Mouse (Mus musculus) limb, embryonic 12.5 days (tissue): Measurements from ENCODE around the gene Cnr1. TPM values are rescaled to one million over a fixed set of nuclear protein-coding genes. Genes with fewer than 3 reads are reported as not detected.

Source experiments
- ATAC-seq: fragments of 200-750 bp; cut with Nextera tagmentation; 2 replicates; pipeline ENCODE4 v1.8.0; 2017; ENCODE audit warnings: low read depth, moderate TSS enrichment; ENCODE audit not compliant: insufficient number of reproducible peaks, insufficient read depth, low FRiP score, low TSS enrichment
- H3K27ac ChIP-seq: fragments of 300-500 bp; sonication (generic); 2 replicates; pipeline ENCODE4 v1.5.1; 2016; ENCODE audit warnings: mild to moderate bottlenecking, moderate library complexity
- H3K27me3 ChIP-seq: fragments of 300-500 bp; sonication (generic); 2 replicates; pipeline ENCODE4 v1.6.1; 2016; ENCODE audit warnings: mild to moderate bottlenecking, moderate library complexity
- H3K36me3 ChIP-seq: fragments of 300-500 bp; sonication (generic); 2 replicates; pipeline ENCODE4 v1.6.1; 2016; ENCODE audit warnings: mild to moderate bottlenecking, moderate library complexity
- H3K4me1 ChIP-seq: fragments of 300-500 bp; sonication (generic); replicated peaks from 2 replicates; pipeline ENCODE4 v1.6.1; 2016
- H3K4me2 ChIP-seq: fragments of 300-500 bp; sonication (generic); 2 replicates; pipeline ENCODE4 v1.6.1; 2016; ENCODE audit warnings: mild to moderate bottlenecking, moderate library complexity
- H3K4me3 ChIP-seq: fragments of 300-500 bp; sonication (generic); replicated peaks from 2 replicates; pipeline ENCODE4 v1.5.1; 2016; ENCODE audit warnings: mild to moderate bottlenecking
- H3K9ac ChIP-seq: fragments of 300-500 bp; sonication (generic); replicated peaks from 2 replicates; pipeline ENCODE4 v1.6.1; 2016; ENCODE audit warnings: mild to moderate bottlenecking, moderate library complexity
- H3K9me3 ChIP-seq: fragments of 300-500 bp; sonication (generic); 2 replicates; pipeline ENCODE4 v1.6.1; 2016; ENCODE audit warnings: mild to moderate bottlenecking, moderate library complexity
- WGBS: fragments of 180-500 bp; shearing (Covaris S2); methylation state at CpG from one replicate; pipeline ENCODE4 v1.1.7; 2016; 5-methylcytosine and 5-hydroxymethylcytosine counted together
- polyA plus RNA-seq: library from polyadenylated mRNA; unstranded; fragments of >200 nt; fragmentation: Nextera tagmentation; extraction: Ambion mirVana; gene quantifications from 2 replicates; pipeline ENCODE4 v1.2.1, GENCODE M21; 2016

The Cnr1 gene
- polyA plus RNA-seq, 1 experiment from 2014 or later: 6.2 TPM

DNA sequence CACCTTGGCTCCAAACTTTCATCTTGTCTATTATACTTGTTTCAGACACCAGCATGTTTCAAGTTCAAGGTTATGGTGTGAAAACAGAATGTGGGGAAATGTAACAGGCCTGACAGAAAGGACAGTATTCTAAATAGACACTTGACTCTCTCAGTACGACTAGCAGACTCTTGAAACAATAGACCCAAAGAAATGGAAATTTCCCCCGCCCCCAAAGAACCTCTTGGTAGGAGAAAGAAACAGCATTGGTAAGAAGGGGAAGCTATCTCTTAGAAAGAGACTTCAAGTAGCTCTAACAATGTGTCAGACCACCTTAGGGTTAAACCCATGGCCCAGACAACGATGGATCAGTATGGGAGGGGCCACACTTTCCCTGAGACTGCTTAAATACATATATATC, 15.6 kb upstream of the Cnr1 start:
- 66% methylated on average over 3 of the region's 3 CpGs for WGBS
- Histone ChIP-seq H3K4me2 (no peak overlapping the region), H3K4me3 (no peak overlapping the region), H3K9me3 (no peaks in the 10 kb centered on the region), H3K27me3 (no peaks in the 10 kb centered on the region), H3K4me1 (no peaks in the 10 kb centered on the region), H3K27ac (no peak overlapping the region), H3K9ac (no peak overlapping the region), H3K36me3 (no peaks in the 10 kb centered on the region)
- ATAC-seq: no peak

DNA sequence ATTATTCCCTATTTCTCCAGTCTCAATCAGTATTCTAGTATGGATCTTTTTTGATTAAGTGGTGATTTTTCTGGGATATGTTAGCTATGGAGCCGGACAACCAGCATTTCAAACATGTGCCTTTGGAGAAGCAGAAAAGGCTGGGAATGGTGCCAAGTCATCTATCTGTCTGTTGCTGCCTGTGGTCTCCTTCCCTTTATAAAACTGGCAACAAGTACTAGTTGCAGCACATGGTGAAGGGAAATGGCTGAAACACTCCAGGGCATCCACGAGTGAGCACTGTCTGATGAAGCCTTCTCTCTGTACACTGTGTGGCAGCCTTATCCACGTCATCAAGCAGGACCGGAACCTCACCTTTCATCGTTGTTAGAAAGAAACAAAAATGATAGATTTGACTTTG, 8.7 kb upstream of the Cnr1 start:
- Histone ChIP-seq H3K27ac (no peak overlapping the region), H3K4me1 (no peaks in the 10 kb centered on the region), H3K27me3 (0 out of 2 replicates have a peak, but pooled peaks cover 3% of the 10 kb centered on the region), H3K4me2 (no peak overlapping the region), H3K36me3 (no peaks in the 10 kb centered on the region), H3K9ac (no peak overlapping the region), H3K4me3 (no peak overlapping the region), H3K9me3 (no peaks in the 10 kb centered on the region)
- no peak for ATAC-seq
- 81% methylated on average over 5 of the region's 5 CpGs for WGBS

GRCm38 (mm10) chr4:33920807-33921206, 3.6 kb upstream of the Cnr1 start:
- H3K36me3 ChIP-seq: no peaks in the 10 kb centered on the region
- peaks cover 21% of the 10 kb centered on the region for H3K27me3 ChIP-seq
- H3K4me2 ChIP-seq: no peak overlapping the region
- WGBS: 43% methylated on average over 5 of the region's 5 CpGs
- no peak overlapping the region for H3K27ac ChIP-seq
- H3K4me1 ChIP-seq: 0 out of 2 replicates have a peak, but pooled peaks cover 10% of the 10 kb centered on the region
- H3K9ac ChIP-seq: no peak overlapping the region
- no peak overlapping the region for H3K4me3 ChIP-seq
- H3K9me3 ChIP-seq: no peaks in the 10 kb centered on the region
- no peak for ATAC-seq

DNA sequence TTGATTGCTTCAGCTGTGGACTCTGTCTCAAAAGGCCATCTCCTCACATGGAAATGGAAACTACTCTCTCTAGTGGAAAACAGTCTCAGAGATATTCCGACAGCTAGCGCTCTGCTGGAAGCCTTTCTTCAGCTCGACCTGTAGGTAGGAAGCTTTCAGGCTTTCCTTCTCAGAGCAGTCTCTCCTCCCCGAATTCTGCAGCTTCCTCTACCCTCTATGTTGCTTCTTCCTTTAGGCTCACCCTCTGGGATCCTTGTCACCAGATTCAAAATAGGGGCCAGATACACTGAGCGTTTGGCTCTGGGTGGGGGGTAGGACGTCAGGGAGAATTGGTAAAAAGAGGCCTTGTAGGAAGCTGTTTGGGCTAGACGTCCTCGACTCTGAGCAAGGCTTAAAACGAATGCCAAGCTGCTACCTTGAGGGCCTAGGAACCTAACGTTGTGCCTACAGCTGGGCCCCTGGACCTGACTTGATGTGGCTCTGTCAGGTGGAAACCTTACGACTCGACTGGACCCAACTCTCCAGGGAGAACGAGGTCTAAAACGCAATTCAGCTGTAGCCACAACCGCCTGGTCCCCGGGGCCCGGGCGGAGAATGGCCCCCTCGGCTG, 1.1 kb upstream of the Cnr1 start:
- peak overlapping the region; percentile 66 for H3K4me3 ChIP-seq
- H3K9me3 ChIP-seq: no peaks in the 10 kb centered on the region
- 1% methylated on average over 19 of the region's 19 CpGs for WGBS
- peak overlapping the region; percentile 87; the same call in 1 of the 2 replicates for H3K27ac ChIP-seq
- ATAC-seq: peak; percentile 3; the same call in 1 of the 2 replicates
- H3K4me1 ChIP-seq: 0 out of 2 replicates have a peak, but pooled peaks cover 10% of the 10 kb centered on the region
- H3K4me2 ChIP-seq: peak overlapping the region; percentile 93
- H3K9ac ChIP-seq: peak overlapping the region; percentile 84
- peaks cover 21% of the 10 kb centered on the region for H3K27me3 ChIP-seq
- no peaks in the 10 kb centered on the region for H3K36me3 ChIP-seq

GRCm38 (mm10) chr4:33923761-33924233, 596 bp upstream of the Cnr1 start:
- Histone ChIP-seq H3K27ac (peak overlapping the region; percentile 87), H3K36me3 (no peaks in the 10 kb centered on the region), H3K27me3 (peaks cover 21% of the 10 kb centered on the region), H3K9ac (peak overlapping the region; percentile 84), H3K9me3 (no peaks in the 10 kb centered on the region), H3K4me3 (peak overlapping the region; percentile 66), H3K4me1 (0 out of 2 replicates have a peak, but pooled peaks cover 10% of the 10 kb centered on the region), H3K4me2 (peak overlapping the region; percentile 93)
- ATAC-seq: peak; percentile 45; the same call in 1 of the 2 replicates
- under 1% methylated on average over 54 of the region's 55 CpGs for WGBS

DNA sequence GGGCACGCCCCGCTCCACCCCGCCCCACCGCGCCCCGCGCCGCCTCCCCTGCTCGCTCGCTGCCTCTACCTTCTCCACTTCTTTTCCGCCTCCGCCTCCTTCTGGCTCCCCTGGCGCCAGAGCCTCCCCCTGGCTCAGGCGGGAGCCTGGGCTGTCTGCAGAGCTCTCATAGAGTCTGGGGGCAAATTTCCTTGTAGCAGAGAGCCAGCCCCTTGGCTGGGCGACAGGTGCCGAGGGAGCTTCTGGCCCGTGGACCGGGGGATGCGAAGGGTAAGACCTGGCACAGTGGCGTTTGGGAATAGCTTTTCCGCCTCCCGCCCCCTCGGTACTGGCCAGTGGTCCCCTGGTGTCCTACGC, 474 bp downstream of the Cnr1 start:
- no peaks in the 10 kb centered on the region for H3K9me3 ChIP-seq
- 0% methylated on average over 24 of the region's 24 CpGs for WGBS
- H3K9ac ChIP-seq: peak overlapping the region; percentile 84
- peaks cover 21% of the 10 kb centered on the region for H3K27me3 ChIP-seq
- peak overlapping the region; percentile 93 for H3K4me2 ChIP-seq
- peak; percentile 71 for ATAC-seq
- H3K27ac ChIP-seq: peak overlapping the region; percentile 87
- peak overlapping the region; percentile 66 for H3K4me3 ChIP-seq
- 0 out of 2 replicates have a peak, but pooled peaks cover 10% of the 10 kb centered on the region for H3K4me1 ChIP-seq
- no peaks in the 10 kb centered on the region for H3K36me3 ChIP-seq

DNA sequence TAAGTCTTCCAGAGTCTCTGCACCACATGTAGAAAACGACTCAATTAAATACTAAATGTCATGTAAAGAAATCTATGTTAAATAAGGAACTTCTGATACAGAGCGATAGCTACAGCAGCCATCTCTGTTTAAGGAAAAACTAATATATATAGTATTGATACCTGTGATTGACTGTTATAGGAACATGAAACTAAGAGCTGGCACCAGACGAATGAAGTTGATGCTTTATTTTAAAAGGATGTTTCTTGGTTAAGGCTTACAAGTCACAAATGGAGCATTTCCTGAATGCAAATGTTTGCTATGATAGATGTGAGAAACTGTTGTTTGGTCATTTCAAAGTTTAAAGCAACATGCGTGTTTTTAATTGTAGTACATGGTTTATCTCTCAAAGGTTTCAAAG, 1.1 kb downstream of the Cnr1 start:
- Histone ChIP-seq H3K9ac (peak overlapping the region; percentile 84; the same call in 1 of the 2 replicates), H3K4me2 (peak overlapping the region; percentile 93), H3K9me3 (no peaks in the 10 kb centered on the region), H3K4me1 (0 out of 2 replicates have a peak, but pooled peaks cover 10% of the 10 kb centered on the region), H3K27ac (no peak overlapping the region), H3K27me3 (peaks cover 18% of the 10 kb centered on the region), H3K4me3 (peak overlapping the region; percentile 66), H3K36me3 (no peaks in the 10 kb centered on the region)
- ATAC-seq: no peak
- 42% methylated on average over 4 of the region's 4 CpGs for WGBS

GRCm38 (mm10) chr4:33926010-33926409, 1.6 kb downstream of the Cnr1 start:
- no peaks in the 10 kb centered on the region for H3K36me3 ChIP-seq
- no peak overlapping the region for H3K9ac ChIP-seq
- no peak for ATAC-seq
- 0 out of 2 replicates have a peak overlapping the region, but pooled peaks have one; percentile 19 for H3K4me3 ChIP-seq
- H3K27me3 ChIP-seq: peaks cover 18% of the 10 kb centered on the region
- peak overlapping the region; percentile 24 for H3K4me2 ChIP-seq
- 0 out of 2 replicates have a peak, but pooled peaks cover 10% of the 10 kb centered on the region for H3K4me1 ChIP-seq
- no peaks in the 10 kb centered on the region for H3K9me3 ChIP-seq
- 51% methylated on average over 6 of the region's 6 CpGs for WGBS
- no peak overlapping the region for H3K27ac ChIP-seq

DNA sequence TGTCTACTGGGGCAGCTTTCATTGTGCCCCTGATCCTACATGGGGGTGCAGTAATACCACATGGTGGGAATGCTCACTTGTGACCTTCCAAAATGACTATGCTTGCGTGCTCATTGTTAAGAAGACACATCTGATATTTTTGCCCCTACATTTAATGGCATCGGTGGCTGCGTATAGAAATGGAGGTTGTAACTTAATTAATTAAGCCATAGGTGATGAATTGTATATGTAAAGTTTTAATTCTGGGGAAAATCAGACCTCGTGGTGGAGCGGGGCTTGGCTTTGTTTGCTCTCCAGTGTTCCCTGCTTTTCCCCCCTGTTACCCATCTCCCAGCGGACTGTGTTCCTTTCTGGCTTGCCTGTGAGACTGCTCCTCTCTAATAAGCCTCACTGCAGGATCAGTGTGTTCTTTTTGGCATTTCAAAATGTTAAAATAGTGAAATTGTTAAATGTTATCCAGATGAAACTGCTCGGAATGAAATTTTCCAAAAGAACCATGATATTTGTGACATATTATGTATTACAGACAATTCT, 2.4 kb downstream of the Cnr1 start:
- 0 out of 2 replicates have a peak overlapping the region, but pooled peaks have one; percentile 19 for H3K4me3 ChIP-seq
- WGBS: 87% methylated on average over 7 of the region's 7 CpGs

GRCm38 (mm10) chr4:33927644-33928043, 3.3 kb downstream of the Cnr1 start:
- WGBS: 92% methylated on average over 3 of the region's 3 CpGs
- peaks cover 12% of the 10 kb centered on the region for H3K27me3 ChIP-seq
- no peak overlapping the region for H3K9ac ChIP-seq
- no peak overlapping the region for H3K27ac ChIP-seq
- 0 out of 2 replicates have a peak, but pooled peaks cover 10% of the 10 kb centered on the region for H3K4me1 ChIP-seq
- ATAC-seq: no peak
- H3K9me3 ChIP-seq: no peaks in the 10 kb centered on the region
- no peaks in the 10 kb centered on the region for H3K36me3 ChIP-seq
- H3K4me3 ChIP-seq: no peak overlapping the region
- H3K4me2 ChIP-seq: no peak overlapping the region

More for the DNA sequence above, 2.4 kb downstream of the Cnr1 start:
- Histone ChIP-seq H3K36me3 (no peaks in the 10 kb centered on the region), H3K27me3 (peaks cover 15% of the 10 kb centered on the region), H3K9me3 (no peaks in the 10 kb centered on the region), H3K4me2 (0 out of 2 replicates have a peak overlapping the region, but pooled peaks have one; percentile 10), H3K4me1 (0 out of 2 replicates have a peak, but pooled peaks cover 10% of the 10 kb centered on the region), H3K9ac (no peak overlapping the region), H3K27ac (no peak overlapping the region)
- no peak for ATAC-seq

GRCm38 (mm10) chr4:33928450-33928849, 4.1 kb downstream of the Cnr1 start:
- WGBS: 67% methylated on average over 1 of the region's 1 CpGs
- Histone ChIP-seq H3K27ac (no peak overlapping the region), H3K4me3 (no peak overlapping the region), H3K27me3 (peaks cover 6% of the 10 kb centered on the region), H3K4me1 (0 out of 2 replicates have a peak, but pooled peaks cover 6% of the 10 kb centered on the region), H3K4me2 (no peak overlapping the region), H3K36me3 (no peaks in the 10 kb centered on the region), H3K9ac (no peak overlapping the region), H3K9me3 (no peaks in the 10 kb centered on the region)
- ATAC-seq: no peak
